Mouse (Mus musculus) forebrain, embryonic 14.5 days (tissue): Measurements from ENCODE around the gene Acvr1b. TPM values are rescaled to one million over a fixed set of nuclear protein-coding genes. Genes with fewer than 3 reads are reported as not detected.

Source experiments
- ATAC-seq: fragments of 200-750 bp; cut with Nextera tagmentation; 2 replicates; pipeline ENCODE4 v1.8.0; 2017; ENCODE audit warnings: mild to moderate bottlenecking, moderate library complexity
- DNase-seq: peaks from one replicate; pipeline ENCODE4 v3.0.0-alpha.2; 2015; ENCODE audit warnings: low spot score
- H3K27ac ChIP-seq: fragments of 300-500 bp; sonication (generic); 2 replicates; pipeline ENCODE4 v1.5.1; 2014; ENCODE audit warnings: low read depth, mild to moderate bottlenecking, control low read depth, low read length, moderate library complexity
- H3K27me3 ChIP-seq: fragments of 300-500 bp; sonication (generic); replicated peaks from 2 replicates; pipeline ENCODE4 v1.6.1; 2014; ENCODE audit warnings: low read length, control low read depth, mixed read lengths; ENCODE audit not compliant: control insufficient read depth, insufficient read depth
- H3K36me3 ChIP-seq: fragments of 300-500 bp; sonication (generic); 2 replicates; pipeline ENCODE4 v1.6.1; 2014; ENCODE audit warnings: low read length, control low read depth; ENCODE audit not compliant: control insufficient read depth, insufficient read depth
- H3K4me1 ChIP-seq: fragments of 300-500 bp; sonication (generic); 2 replicates; pipeline ENCODE4 v1.6.1; 2014; ENCODE audit warnings: antibody characterized with exemption, low read length, control low read depth; ENCODE audit not compliant: control insufficient read depth, insufficient read depth
- H3K4me2 ChIP-seq: fragments of 300-500 bp; sonication (generic); 2 replicates; pipeline ENCODE4 v1.6.1; 2014; ENCODE audit warnings: mild to moderate bottlenecking, control low read depth, low read length
- H3K4me3 ChIP-seq: fragments of 300-500 bp; sonication (generic); 2 replicates; pipeline ENCODE4 v1.5.1; 2014; ENCODE audit warnings: low read depth, low read length, control low read depth
- H3K9ac ChIP-seq: fragments of 300-500 bp; sonication (generic); 2 replicates; pipeline ENCODE4 v1.6.1; 2014; ENCODE audit warnings: mild to moderate bottlenecking, low read length, control low read depth, moderate library complexity
- H3K9me3 ChIP-seq: fragments of 300-500 bp; sonication (generic); replicated peaks from 2 replicates; pipeline ENCODE4 v1.6.1; 2016; ENCODE audit warnings: low read length, control low read depth, mixed read lengths; ENCODE audit not compliant: control insufficient read depth
- WGBS: fragments of 180-500 bp; shearing (Covaris S2); extraction: QIAGEN DNeasy Blood & Tissue Kit; methylation state at CpG from one replicate; pipeline ENCODE4 v1.1.7; 2014; 5-methylcytosine and 5-hydroxymethylcytosine counted together
- polyA plus RNA-seq: library from polyadenylated mRNA; unstranded; fragments of >200 nt; fragmentation: Nextera tagmentation; extraction: Ambion mirVana; gene quantifications from 2 replicates; pipeline ENCODE4 v1.2.1, GENCODE M21; 2014

The Acvr1b gene
- polyA plus RNA-seq, 1 experiment from 2014 or later, result 24.7 TPM

GRCm38 (mm10) chr15:101176284-101176680 is 2.4 kb downstream of the Acvr1b start:
- no peak for ATAC-seq
- peak overlapping the region; percentile 86 for H3K4me2 ChIP-seq

GRCm38 (mm10) chr15:101176795-101177691 is 3.2 kb downstream of the Acvr1b start:
- Histone ChIP-seq H3K4me2 (peak overlapping the region; percentile 86; the same call in 1 of the 2 replicates), H3K27me3 (no peaks in the 10 kb centered on the region; the same call in 1 of the 2 replicates), H3K4me3 (no peak overlapping the region), H3K9ac (no peak overlapping the region), H3K27ac (no peak overlapping the region), H3K9me3 (no peaks in the 10 kb centered on the region), H3K36me3 (no peaks in the 10 kb centered on the region), H3K4me1 (peaks cover 32% of the 10 kb centered on the region)
- WGBS, result 70% methylated on average over 8 of the region's 8 CpGs
- ATAC-seq (no peak), DNase-seq (no peak)

More at GRCm38 (mm10) chr15:101176284-101176680, 2.4 kb downstream of the Acvr1b start:
- Histone ChIP-seq H3K9ac (peak overlapping the region; percentile 96; the same call in 1 of the 2 replicates), H3K27ac (no peak overlapping the region), H3K27me3 (no peaks in the 10 kb centered on the region; the same call in 1 of the 2 replicates), H3K9me3 (no peaks in the 10 kb centered on the region), H3K36me3 (no peaks in the 10 kb centered on the region), H3K4me3 (peak overlapping the region; percentile 90), H3K4me1 (peaks cover 30% of the 10 kb centered on the region)
- no peak for DNase-seq
- WGBS, result 45% methylated on average over 3 of the region's 3 CpGs

DNA sequence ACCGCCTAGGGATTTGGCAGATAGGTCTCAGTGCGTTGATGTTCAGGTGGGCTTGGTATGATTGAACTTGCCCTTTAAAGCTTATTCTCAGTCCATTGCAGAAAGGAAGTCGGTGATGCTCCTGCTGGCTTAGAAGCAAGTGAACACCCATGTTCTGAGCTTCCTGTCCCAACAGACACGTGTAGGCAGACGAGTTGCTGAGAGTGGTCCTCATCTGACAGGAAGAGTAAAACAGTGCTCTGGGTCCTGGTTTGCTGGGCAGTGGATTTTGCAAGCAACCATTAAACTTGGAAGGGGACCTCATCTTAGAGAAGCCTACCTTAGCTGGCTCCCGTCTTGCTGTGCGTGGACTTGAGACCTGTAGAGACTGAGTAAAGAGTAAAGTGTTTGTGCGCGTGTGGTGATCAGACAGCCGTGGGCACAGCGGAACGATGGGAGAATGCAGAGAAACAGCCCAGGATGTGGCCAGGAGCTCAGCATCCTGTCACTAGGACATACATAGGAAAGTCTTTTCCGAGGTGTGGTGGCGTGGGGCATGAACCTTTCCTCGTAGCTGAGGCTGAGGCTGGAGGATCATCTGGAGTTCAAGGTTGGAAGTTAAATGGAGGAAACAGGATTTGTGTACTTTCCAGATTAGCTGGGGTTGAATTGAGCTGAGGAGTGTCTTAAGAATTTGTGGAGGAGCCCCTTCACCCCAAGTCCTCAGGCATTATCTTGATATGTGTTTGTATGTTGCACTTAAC is 6.7 kb downstream of the Acvr1b start:
- Histone ChIP-seq H3K9me3 (no peaks in the 10 kb centered on the region), H3K27me3 (no peaks in the 10 kb centered on the region), H3K4me3 (no peak overlapping the region), H3K4me2 (no peak overlapping the region), H3K36me3 (0 out of 2 replicates have a peak, but pooled peaks cover 3% of the 10 kb centered on the region), H3K27ac (no peak overlapping the region), H3K9ac (no peak overlapping the region), H3K4me1 (peaks cover 39% of the 10 kb centered on the region)
- WGBS, result 77% methylated on average over 15 of the region's 15 CpGs
- ATAC-seq (no peak), DNase-seq (no peak)

- Histone ChIP-seq H3K9ac (no peak overlapping the region), H3K9me3 (no peaks in the 10 kb centered on the region), H3K4me2 (no peak overlapping the region), H3K36me3 (peaks cover 4% of the 10 kb centered on the region; the same call in 1 of the 2 replicates), H3K27ac (no peak overlapping the region), H3K27me3 (no peaks in the 10 kb centered on the region), H3K4me1 (peaks cover 37% of the 10 kb centered on the region), H3K4me3 (no peak overlapping the region)
- WGBS, result 19% methylated on average over 5 of the region's 5 CpGs
- ATAC-seq (no peak), DNase-seq (no peak)
These were observed 7.2 kb downstream of the Acvr1b start for GRCm38 (mm10) chr15:101181106-101181466.

DNA sequence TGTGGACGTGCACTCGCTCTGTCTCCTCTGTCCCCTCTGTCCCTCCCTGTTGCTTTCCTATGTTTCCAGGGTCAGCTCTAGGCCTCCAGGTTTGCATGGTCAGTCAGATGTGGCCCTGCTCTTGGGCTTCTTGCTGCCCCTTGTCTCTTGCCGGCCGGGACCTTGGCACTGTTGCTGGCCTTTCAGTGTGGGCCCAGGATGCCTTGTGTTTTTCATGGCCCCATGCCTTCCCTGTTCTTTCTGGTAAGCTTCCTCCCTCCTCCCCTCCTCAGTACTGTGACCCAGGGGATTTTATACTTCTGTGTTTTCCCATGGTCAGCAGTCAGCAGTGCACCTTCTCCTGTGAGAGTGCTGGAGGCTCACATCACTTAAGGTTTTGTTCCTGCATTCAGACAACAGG is 7.6 kb downstream of the Acvr1b start:
- 20% methylated on average over 4 of the region's 4 CpGs for WGBS
- Histone ChIP-seq H3K4me3 (no peak overlapping the region), H3K9me3 (no peaks in the 10 kb centered on the region), H3K4me2 (no peak overlapping the region), H3K36me3 (peaks cover 4% of the 10 kb centered on the region; the same call in 1 of the 2 replicates), H3K27ac (no peak overlapping the region), H3K27me3 (no peaks in the 10 kb centered on the region), H3K9ac (no peak overlapping the region), H3K4me1 (peaks cover 34% of the 10 kb centered on the region)
- no peak for DNase-seq
- ATAC-seq, result no peak

GRCm38 (mm10) chr15:101182676-101183075 is 8.8 kb downstream of the Acvr1b start:
- peaks cover 7% of the 10 kb centered on the region for H3K36me3 ChIP-seq
- H3K9me3 ChIP-seq, result no peaks in the 10 kb centered on the region
- H3K27ac ChIP-seq, result no peak overlapping the region
- no peak overlapping the region for H3K4me3 ChIP-seq
- ATAC-seq (no peak), DNase-seq (no peak)
- H3K4me2 ChIP-seq, result no peak overlapping the region
- 38% methylated on average over 5 of the region's 5 CpGs for WGBS
- H3K9ac ChIP-seq, result no peak overlapping the region
- no peaks in the 10 kb centered on the region for H3K27me3 ChIP-seq
- peaks cover 29% of the 10 kb centered on the region for H3K4me1 ChIP-seq

GRCm38 (mm10) chr15:101184300-101184699 is 10.4 kb downstream of the Acvr1b start:
- no peak overlapping the region for H3K4me2 ChIP-seq
- no peaks in the 10 kb centered on the region for H3K9me3 ChIP-seq
- 97% methylated on average over 8 of the region's 8 CpGs for WGBS
- ATAC-seq (no peak), DNase-seq (no peak)
- no peaks in the 10 kb centered on the region for H3K27me3 ChIP-seq
- peaks cover 7% of the 10 kb centered on the region for H3K36me3 ChIP-seq
- H3K27ac ChIP-seq, result no peak overlapping the region
- no peak overlapping the region for H3K4me3 ChIP-seq
- H3K9ac ChIP-seq, result no peak overlapping the region
- peaks cover 15% of the 10 kb centered on the region for H3K4me1 ChIP-seq

DNA sequence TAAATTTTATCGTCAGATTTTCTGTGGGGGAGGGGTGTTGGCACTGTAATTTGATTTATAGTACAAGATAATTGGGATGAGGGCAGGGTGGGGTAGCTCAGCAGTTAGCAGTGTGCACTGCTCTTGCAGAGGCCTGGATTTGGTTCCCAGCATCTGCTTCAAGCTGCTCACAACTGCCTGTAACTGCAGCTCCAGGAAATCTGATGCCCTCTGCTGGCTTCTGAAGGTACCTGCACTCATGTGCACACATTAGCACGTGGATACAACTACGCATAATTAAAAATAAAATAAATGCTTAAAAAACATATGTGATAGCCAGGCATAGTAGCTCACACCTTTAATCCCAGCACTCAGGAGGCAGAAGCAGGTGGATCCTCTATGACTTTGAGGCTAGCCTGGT is 11.7 kb downstream of the Acvr1b start:
- Histone ChIP-seq H3K36me3 (peaks cover 7% of the 10 kb centered on the region), H3K9me3 (no peaks in the 10 kb centered on the region), H3K4me1 (peaks cover 14% of the 10 kb centered on the region; the same call in 1 of the 2 replicates), H3K4me3 (no peak overlapping the region), H3K27ac (no peak overlapping the region), H3K9ac (no peak overlapping the region), H3K27me3 (no peaks in the 10 kb centered on the region), H3K4me2 (no peak overlapping the region)
- ATAC-seq, result no peak
- WGBS, result 93% methylated on average over 3 of the region's 3 CpGs
- DNase-seq, result no peak
